Mouse (Mus musculus) layer of hippocampus, postnatal 36 days (tissue): ENCODE results near the gene Pde4d. TPM values are rescaled to one million over a fixed set of nuclear protein-coding genes. Genes with fewer than 3 reads are reported as not detected.

Experiments used
- DNase-seq, 2 experiments: peaks; one replicate each; pipeline ENCODE4 v3.0.0; 2022
- total RNA-seq, 2 experiments: library from RNA; stranded (reverse); gene quantifications; 2 replicates each; pipeline ENCODE4 v1.2.3; 2021

Gene Pde4d
- total RNA-seq, 2 experiments from 2014 or later, result 69.7 to 69.8 TPM

DNA sequence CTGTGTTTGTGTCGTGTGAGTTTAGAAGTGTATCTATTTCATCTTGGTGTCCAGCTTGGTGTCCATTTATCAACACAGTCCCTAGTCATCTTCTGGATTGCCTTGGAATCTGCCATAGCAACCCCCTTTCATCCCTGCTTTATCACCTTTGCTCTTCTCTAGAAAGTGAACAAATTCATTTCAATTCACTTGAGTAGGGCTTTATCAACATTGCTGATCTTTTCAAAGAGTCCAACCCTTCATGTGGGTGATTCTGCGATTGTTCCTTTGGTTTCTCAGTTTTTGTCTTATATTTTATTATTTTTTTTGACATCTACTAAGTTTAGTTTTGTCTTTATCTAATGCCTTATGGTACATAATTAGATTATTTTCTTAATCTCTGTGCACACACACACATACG is 1385.2 kb downstream of the Pde4d start:
- DNase-seq, result no peak

DNA sequence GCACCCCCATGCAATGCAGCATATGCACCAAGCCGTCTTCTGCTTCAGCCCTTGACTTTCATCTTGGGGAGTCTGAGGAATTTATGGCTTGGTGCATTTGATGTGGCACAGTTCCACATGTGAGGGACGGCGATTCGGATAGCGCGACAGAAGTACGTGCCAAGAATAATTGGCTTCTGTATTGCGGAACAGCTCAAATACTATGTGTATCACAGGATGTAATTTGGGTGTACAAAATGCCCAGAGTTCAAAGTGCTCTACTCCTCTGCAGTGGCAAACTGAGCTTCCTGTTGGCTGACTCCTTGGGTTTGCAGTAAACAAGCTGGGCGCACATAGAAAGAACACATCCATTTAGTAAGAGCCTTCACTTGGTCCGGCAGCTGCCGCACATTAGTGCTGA is 1387.7 kb downstream of the Pde4d start:
- DNase-seq, result no peak

GRCm38 (mm10) chr13:109837921-109838320 is 1388.2 kb downstream of the Pde4d start:
- DNase-seq, result no peak

GRCm38 (mm10) chr13:109840251-109840650 is 1390.5 kb downstream of the Pde4d start:
- DNase-seq, result no peak

- DNase-seq, result no peak
Observed at GRCm38 (mm10) chr13:109841140-109841822, 1391.5 kb downstream of the Pde4d start.

- no peak for DNase-seq
Observed at GRCm38 (mm10) chr13:109842982-109843381, 1393.2 kb downstream of the Pde4d start.

- no peak for DNase-seq
Observed at GRCm38 (mm10) chr13:109844828-109845227, 1395.1 kb downstream of the Pde4d start.

GRCm38 (mm10) chr13:109863826-109864225 is 1414.1 kb downstream of the Pde4d start:
- DNase-seq, result no peak

- no peak for DNase-seq
Observed at GRCm38 (mm10) chr13:109864311-109864710, 1414.6 kb downstream of the Pde4d start.

DNA sequence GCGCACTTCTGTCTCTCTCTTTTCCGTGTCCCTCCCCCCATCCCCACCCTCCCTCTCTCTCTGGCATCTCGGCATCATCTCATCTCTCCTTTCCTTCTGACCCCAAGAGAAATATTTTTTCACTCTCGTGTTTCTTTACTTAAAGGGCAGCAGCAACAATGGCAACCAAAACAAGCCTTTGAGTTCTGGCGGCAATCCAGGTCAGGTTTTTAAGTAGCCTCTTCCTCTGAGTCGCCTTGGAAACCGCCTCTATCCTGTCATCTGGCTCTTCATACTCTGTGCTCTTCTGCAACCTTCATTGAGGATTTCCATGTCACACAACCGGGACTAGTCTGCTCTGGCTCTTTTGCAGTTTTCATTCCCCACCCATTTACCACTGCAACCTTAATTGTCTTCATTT is 1430.6 kb downstream of the Pde4d start:
- DNase-seq, result no peak

- no peak for DNase-seq
Observed at GRCm38 (mm10) chr13:109881161-109881857, 1431.6 kb downstream of the Pde4d start.

DNA sequence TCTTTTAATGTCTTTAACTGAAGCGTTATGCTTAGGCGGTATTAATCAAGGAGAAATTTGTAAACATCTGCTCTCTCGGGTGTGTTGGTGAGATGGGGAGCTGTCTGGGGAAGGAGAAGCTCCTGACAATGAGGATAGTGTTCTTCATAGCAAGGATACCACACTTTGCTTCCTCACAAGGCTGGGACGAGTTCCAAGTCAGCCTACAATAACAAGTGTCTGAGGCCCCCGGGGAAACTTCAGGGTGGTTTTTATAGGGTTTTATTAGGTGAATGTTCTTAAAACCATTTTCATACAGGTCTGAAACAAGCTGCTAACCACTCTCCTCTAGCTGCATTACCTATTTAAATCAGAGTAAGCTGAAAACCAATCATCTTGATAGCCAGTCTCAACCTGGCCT is 1433.9 kb downstream of the Pde4d start:
- DNase-seq, result no peak

DNA sequence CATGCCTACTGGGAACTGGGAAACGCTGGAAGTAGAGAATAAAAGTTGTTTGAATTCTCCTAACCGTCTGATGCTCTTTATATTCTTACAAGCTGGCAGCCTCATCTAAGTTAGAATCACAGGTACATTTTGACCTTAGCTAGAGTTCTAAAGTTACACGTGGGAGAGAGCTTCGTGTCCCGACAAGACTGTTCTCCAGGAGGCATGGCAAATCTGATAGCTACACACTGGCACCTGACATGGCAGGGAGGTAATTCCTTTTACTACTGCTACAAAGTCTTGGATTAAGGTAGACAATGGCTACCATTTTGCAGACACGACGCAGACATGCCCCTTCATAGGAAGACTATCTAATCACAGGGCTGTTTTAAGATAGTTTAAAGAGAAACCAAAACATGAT is 1435.1 kb downstream of the Pde4d start:
- no peak for DNase-seq

- no peak for DNase-seq
Observed at GRCm38 (mm10) chr13:109888293-109888692, 1438.5 kb downstream of the Pde4d start.

DNA sequence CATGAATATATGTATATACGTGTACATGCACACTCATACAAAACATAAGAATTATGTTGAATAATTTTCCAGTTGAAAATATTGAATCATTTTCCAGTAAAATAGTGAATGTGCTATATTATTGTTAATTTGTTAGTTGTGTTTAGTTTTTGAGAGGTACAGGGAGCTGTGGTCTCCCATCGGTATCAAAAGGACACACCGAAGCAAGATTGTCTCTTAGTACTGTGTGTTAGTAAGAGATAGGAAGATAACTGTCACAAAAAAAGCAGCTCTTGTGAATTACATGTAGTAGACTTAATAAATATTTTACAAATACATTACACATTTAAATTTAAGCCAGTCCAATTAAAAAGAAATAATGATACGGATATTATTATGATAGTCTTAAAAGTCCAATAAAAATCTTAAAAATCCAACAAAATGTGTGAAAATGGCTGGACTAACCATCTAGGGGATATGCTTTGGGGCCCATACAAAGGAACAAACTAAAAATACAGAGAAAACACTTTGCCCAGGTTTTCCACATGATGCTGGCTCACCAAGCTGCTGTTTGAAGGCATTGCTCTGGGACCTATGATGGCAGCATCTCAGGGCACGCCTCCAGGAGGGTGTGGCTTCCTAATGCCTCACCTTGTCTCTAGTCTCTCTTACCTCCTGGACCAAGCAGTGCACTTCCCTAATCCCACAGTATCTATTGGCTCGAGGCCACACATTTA is 1441.6 kb downstream of the Pde4d start:
- no peak for DNase-seq

DNA sequence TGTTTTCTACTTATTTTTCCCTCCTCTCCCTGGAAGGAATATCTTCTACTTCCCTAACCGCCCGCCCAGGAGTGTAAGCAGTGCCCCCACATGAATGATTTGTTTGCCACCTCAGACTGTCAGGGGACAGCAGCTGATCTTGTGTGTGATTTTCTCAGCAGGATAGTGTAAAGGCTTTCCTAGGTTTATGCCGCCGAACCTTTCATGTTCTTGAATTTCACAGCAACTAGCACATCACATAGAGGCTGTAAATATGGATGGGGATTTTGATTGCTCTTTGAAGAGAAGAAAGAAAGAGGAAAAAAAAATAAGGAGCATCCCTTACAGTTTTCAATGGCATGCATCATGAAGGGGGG is 1442.1 kb downstream of the Pde4d start:
- DNase-seq, result no peak

DNA sequence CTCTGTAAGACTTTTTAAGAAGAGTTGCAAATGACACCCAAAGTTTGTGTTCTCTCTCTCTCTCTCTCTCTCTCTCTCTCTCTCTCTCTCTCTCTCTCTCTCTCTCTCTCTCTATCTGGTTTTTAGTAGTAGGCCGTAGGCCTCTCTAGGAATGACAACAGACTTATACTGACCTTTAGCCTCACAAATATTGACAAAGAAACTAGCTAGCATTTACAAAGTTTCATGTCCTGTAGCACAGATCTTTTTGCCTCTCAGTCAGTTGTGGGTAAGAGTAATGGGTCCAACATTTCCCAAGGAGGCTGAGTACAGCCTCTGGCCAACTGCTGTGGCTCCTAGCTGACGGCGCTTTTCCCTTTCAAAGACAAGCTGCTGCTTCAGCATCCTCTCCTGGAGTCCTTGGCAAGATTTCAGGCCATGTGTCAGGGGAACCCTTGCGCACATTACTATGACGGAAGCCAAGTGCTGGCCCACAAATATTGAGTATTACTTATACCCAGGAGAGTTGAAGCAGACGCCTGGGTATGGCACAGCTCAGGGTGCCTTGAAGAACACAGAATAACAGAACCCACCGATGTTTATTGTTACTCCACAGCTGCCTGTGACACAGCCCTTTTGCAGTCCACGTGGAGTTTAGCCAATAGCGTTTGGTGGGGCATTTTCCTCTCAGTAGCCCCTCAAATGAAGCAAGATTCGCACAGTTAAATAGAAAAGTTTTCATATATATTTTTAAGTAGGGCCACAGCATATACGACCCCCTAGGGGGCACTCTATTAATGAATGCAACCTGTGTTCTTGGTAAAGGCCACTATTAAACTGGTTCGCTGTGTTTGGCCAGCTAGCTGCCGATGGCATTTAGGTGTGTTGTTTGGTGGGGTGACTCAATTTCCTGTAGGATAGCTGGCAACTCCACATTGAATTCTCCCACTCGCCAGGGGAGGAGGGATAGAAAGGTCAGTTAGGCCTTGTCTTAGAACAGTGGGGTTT is 1450.0 kb downstream of the Pde4d start:
- no peak for DNase-seq

DNA sequence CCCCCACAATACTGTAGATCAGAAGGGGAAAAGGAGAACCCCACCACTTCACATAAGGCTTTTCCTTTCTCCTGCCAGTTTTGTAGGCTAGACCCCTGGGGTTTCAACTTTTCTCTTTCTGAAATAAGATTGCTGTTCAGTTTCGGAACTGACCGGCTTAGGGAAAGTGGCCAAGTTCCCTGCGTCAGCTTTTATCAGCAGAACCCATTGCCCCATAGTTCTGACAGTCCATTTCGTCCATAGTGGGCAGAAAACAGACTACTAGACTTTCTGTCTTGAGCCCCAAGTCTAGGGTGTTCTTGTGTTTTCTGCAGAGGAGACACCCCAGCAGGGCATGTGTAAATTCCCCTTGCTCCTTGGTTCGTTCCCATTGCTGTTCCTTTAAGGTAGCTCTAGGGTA is 1452.1 kb downstream of the Pde4d start:
- no peak for DNase-seq

DNA sequence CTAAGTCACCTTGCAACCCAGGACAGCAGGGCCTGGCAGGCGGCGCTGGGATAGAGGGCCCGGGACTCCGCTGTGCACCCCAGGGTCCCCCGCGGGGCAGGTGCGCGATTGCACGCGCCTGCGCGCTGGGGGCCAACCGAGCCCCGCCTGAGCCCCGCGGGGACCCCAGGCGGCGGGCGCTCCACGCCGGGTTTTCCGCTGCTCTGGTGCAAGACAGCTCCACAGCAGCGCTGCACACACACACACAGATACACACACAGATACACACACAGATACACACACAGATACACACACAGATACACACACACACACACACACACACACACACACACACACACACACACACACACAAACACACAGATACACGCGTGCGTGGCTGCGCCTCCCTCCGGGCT is 1452.7 kb downstream of the Pde4d start:
- peak; percentile 43 to 57 for DNase-seq

GRCm38 (mm10) chr13:109902855-109903763 is 1453.4 kb downstream of the Pde4d start:
- DNase-seq, result peak; percentile 46 to 55

DNA sequence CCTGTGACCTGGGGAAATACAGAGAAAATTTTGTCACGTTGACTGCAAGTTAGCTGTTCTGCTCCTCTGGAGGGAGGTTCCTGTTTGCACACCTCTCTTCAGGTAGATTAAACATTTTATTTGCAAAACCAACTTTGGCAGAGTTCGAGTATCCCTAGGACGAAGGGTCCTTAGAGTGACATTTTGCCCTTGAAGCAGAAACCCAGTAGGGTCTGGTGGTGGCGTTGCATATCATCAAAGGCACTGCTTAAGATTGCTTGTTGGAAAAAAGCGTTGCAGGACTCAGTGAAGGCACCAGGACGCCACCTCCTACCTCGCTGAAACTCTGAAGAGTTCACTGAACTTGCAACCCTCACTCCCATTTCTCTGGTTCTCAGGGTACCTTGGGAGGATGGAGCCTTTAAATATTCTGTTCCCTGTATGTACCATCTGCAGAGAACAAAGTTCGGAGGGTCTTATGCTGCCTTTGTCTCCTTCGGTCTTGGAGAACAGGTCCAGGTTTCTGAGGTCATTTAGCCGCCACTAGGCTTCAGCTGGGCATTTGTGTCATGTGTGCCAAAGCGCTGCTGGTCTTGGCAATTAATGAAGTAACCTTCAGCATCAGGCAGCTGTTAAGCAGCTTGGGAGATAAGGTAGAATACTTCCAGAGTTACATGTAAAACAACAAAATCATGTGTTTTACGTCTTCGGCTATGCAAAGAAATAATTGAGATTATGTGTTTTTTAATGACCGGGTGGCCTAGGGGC is 1454.2 kb downstream of the Pde4d start:
- DNase-seq, result no peak
